Mouse (Mus musculus) adrenal gland, adult (tissue): ENCODE measurements at regions not wholly inside any gene's neighbourhood (a gene's known extent, or its start where the extent isn't known, plus 50 kb on each side); places are given as distances from the start of the nearest gene placed in this dataset.

Experiments
- DNase-seq, 2 experiments: peaks; one replicate each; pipeline ENCODE4 v3.0.0; 2022 to 2023; ENCODE audit warnings: low spot score in 1 of 2; ENCODE audit not compliant: inconsistent age in 2 of 2

DNA sequence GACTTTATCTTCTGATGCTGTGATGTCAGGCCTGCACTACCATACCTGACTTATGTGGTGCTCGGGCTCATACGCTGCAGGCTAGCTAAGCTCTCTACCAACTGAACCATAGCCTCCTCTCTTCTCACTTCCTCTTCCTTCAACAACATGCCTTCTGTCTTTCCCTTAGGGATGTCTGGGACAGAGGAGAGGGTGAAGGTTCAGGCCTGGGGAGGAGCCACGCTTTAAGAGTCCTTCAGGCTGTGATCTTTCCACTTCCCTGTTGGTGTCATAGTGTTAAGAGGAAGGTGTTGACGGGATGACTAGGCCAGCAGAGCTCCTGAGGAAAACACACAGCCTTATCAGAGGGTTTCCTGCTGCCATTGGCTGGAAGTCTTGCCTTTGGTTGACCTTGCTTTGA, 188.8 kb upstream of the Jade1 start:
- no peak for DNase-seq

DNA sequence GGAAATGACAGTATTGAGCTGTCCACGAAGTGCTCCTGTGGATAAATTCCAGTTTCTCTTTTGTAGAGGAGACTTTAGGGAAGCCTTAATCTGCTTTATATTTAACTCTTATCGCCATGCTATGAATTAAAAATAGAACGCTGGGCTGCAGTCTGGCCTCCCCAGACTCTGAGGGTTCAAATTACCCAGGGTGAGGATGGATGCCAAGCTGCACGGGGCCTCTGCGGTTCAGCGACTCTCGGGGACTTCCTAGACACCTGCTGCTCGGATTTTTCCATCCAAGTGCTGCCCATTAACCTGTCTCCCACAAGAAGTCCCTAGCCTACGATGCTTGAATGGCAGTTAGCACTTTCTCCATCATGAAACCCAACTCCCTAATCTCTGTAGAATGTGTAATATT, 189.3 kb upstream of the Jade1 start:
- DNase-seq: no peak

DNA sequence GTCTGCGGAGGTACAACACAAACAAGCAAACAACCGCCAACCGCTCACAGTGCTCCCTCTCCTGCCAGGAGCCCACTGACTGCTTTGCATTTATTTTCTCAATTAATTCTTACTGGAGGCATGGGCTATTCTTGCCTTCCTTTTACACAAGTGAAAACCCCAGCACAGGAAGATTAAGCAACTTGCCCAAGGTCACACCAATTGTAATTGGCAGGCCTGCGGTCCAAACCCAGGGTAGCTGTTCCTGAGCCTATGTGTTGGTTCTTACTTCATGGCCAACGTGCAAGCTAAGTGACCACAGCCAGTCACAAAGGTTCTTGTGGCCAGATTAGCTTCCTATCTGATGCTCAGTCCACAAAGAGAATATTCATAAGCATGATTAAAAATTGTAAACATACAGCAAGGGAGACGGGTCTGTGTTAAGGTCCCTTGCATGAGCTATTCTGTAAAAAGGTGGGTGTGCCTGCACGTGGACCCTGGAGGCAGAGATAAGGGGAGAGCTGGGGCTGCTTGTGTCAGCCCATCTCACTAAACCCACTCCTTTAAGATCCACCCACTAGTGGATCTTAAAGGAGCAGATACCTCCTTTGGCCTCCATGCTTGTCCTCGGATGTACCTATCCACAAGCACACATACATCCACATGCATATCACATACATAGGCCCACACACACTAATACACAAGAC, 190.2 kb upstream of the Jade1 start:
- peak; percentile 45 to 79 for DNase-seq

DNA sequence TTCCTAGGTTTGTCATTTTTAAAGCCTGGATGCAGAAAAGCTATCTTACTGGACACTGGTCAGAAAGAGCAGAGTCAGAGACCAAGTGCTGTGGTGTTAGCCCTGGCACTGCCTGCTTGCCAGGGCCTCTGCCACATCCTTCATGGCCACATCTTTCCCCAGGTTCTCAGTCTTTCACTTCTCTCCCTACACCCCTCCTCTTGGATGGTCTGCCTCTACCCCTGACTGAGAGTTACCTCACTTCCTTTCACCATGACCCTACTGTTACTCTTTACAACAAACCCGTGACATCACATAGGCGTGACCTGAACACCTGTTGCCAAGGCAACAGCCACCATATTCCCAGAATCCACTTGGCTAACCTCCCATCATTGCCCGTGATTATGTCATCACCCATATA, 191.6 kb upstream of the Jade1 start:
- DNase-seq: no peak

DNA sequence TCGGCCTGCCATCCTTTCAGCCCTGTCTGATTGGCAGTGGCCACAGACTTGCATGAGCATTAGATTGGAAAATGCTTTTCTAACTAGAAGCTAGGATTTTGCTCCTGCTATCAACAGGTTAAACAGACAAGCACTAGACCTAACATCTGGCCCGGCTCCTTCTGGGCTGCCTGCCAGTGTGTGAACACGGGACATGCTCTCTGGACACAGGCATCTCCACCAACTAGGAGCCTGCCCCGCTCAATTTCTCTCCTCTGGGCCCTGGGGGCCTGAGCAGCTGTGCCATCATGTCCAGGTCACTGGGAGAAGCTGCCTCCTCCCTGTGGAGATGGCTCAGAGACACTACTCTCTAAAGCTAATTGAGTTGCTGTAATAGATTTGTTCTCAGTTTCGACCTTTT, 195.3 kb upstream of the Jade1 start:
- DNase-seq: peak; percentile 42 to 59

DNA sequence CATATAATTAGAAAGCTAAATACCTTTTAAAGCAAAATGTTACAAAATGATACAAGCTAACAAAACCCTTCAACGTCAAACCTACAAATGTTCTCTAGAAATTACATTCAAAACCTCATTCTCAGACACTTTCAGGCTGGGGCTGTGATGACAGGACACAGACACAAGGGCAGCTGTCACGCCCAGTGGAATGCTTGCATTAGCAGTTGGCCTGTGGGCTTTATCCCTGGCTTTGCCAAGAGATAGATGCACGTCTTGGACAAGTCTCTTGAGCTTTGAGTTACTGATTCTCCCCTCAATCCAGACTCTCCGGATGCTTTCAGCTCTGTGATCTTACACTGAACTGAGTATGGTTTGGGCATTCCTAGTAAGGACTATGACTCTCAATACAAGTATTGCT, 196.1 kb upstream of the Jade1 start:
- DNase-seq: peak in 1 of 2 experiments; percentile 1

DNA sequence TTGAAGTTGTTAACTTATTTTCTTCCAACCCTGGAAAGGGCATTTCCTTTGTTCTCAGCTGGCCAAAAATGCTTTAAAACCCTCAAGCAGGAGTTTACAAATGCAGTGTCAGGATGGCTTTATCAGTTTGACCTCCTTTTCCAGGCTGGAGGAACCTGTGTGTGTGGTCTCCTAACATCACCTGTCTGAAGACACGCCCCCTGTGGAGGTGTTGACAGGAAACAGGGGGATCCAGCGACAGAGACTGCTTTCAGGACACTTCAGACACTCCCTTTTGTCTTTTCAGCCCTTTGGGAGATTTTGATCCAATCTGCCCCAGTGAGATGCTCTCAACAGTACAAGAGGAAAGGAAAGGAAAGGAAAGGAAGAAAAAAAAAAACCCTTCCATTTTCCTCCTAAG, 202.5 kb upstream of the Jade1 start:
- DNase-seq: no peak

DNA sequence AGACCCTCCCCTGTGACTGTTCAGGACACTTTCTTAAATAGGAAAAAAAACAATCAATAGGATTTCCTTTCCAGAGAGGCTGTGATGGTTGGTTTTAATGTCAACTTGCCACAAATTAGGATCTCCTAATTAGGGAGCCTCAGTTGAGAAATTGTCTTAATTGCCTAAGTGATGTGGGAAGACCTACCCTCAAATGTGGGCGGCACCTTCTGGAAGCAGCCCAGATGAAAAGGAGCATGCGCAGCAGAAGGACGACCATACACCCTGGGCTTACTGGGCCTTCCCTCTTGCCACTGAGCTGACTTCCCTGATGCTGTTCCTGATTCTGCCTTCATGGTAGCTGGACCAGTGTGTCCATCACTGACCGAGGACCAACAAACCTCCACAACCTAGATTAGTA, 203.7 kb upstream of the Jade1 start:
- no peak for DNase-seq

DNA sequence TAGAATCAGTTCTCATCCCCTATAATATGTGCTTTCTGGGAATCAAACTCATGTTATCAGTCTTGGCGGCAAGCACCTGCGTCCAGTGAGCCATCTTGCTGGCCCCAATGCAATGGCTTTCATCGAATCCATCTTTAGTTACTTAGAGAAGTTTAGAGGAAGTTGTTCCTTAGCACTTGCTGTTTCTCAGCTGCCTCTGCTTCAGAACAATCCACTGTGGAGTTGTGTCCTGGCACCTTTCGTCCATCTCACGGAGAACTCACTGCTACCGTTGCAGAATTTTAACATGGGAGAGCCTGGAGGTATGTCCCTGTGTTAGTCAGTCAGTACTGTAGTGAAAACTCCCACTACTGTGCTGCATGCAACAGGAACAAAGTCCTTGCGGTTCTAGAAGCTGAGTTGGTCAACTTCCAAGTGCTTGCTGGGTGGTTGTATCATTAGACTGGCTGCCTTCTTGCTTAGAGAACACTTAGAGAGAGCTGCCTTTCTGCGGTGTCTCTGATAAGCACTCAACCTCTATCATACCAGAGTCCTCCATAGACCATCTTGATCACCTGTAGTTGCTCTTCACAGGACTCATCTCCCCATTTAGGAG, 204.3 kb upstream of the Jade1 start:
- peak in 1 of 2 experiments; percentile 62 for DNase-seq

DNA sequence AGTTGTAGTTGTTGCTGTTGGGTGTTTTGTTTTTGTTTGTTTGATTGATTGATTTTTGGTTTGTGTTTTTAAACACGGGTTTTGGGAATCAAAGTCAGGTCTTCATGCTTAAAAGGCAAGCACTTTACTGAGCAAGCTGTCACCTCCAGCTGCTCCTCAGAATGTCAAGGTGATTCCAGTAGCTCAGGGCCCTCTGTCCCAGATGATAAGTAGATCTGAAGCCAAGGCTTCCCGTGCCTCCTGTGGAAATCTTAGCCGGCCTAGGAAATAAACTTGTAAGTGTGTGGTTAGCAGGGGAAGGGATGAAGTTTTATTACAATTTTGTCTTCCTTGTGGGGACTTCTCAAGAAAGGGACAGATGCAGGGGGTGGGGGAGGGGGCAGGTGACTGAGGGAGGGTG, 205.2 kb upstream of the Jade1 start:
- peak; percentile 50 to 79 for DNase-seq

DNA sequence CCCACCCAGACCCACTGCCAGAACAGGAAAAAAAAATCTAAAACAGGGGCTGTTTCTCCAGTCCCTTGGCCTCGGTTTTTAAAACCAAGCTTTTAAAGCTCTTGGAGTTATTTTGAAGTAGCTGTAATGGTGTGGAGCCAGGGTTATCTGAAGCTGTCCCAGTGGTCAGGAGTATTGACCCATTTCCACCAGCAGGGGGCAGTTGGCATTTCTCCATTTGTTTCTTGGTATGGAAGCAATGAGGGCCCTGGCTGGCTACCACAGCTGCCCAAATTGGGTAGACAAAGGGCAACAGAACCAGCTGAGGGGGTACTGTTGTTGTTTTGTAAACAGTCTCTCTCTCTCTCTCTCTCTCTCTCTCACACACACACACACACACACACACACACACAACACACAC, 206.7 kb upstream of the Jade1 start:
- DNase-seq: peak; percentile 50 to 85

DNA sequence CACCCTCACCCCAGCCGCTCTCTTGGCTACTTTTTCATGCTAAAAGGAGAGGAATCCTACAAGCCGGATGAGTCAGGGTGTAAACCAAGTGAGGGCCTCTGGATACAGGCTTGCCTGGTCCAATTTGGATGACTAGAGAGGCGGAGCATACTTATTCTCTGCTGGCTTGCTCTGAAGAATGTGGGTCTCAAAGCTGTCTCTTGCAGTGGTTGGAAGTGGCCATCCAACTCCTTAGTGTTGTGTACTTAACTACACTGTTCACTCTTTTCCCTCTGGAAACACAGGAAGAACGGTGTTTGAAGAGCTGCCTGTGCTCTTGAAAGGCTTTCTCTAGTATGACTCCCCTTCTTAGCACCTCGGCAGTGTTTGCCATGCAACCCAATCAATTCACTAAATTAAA, 208.7 kb upstream of the Jade1 start:
- no peak for DNase-seq

DNA sequence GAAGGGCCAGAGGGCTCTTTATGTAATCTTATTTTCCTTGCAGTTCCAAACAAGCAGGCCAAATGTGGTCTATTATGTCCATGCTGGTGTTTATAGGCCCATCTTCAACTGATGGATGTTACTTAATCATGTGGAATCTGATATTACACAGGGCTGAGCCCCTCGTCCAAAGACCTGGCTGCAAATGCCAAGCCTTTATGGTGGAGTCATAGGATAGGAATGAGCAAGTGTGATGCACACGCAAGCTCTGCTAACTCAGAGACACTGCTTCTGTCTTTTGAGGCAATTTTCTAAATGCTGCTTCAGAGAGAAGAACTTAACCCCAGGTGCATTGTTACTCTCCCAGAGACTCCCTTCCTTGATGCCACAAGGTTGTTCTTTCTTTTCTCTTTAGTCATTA, 212.1 kb upstream of the Jade1 start:
- DNase-seq: no peak

DNA sequence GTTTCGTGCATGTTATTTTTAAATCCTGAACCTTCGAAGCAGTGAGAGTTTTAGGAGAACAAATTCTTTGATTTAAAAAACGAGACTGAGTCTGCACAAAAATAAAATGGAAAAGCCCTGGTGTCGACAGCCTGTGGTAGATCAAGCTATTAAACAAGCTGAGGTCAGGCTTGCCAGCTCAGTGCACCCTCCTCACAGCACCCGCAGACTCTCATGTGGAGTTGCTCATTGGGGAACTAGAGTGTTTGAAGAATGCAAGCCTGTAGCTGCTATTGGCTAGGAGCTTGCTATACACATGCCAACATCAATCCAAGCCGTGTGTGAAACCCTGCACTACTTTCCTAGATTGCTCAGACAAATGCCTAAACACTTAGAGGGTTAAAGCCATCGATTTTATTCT, 223.1 kb upstream of the Jade1 start:
- peak in 1 of 2 experiments; percentile 51 for DNase-seq

DNA sequence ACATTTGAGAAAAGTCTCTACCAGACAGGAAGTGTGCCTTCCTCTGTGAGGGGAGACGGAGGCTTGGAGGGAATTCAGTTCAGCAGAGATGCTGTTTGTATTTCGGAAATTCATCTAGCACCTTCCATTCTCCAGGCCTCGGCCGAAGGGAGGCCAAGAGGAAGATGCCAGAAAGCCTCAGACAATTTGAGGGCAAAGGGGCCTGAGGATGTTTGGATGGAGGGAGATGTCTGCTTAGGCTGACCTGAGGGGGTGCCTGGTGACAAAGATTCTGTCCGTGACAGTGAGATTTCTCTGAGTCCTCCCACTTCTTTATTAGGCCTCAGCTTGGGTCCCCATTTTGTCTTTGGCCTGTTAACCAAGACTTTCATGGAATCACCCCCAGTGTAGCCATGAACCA, 225.2 kb upstream of the Jade1 start:
- DNase-seq: no peak

DNA sequence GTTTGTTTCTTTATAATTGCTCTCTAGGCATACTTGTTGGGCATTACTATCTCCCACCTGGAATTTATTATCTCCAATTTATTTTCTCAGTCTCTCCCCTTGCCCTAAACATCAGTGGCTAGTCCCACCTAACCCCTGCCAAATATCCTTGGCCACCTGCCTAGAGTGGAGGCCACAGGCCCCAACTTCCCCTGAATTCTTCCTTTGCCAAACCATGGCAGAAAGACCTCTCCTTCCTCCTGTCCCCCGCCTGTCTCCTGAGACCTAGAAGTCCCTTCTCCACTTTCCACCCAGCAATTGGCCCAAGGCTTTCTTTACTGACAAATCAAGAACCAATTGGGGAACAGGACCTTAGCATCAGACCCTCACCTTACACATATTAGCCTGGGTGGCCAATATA, 226.7 kb upstream of the Jade1 start:
- no peak for DNase-seq

DNA sequence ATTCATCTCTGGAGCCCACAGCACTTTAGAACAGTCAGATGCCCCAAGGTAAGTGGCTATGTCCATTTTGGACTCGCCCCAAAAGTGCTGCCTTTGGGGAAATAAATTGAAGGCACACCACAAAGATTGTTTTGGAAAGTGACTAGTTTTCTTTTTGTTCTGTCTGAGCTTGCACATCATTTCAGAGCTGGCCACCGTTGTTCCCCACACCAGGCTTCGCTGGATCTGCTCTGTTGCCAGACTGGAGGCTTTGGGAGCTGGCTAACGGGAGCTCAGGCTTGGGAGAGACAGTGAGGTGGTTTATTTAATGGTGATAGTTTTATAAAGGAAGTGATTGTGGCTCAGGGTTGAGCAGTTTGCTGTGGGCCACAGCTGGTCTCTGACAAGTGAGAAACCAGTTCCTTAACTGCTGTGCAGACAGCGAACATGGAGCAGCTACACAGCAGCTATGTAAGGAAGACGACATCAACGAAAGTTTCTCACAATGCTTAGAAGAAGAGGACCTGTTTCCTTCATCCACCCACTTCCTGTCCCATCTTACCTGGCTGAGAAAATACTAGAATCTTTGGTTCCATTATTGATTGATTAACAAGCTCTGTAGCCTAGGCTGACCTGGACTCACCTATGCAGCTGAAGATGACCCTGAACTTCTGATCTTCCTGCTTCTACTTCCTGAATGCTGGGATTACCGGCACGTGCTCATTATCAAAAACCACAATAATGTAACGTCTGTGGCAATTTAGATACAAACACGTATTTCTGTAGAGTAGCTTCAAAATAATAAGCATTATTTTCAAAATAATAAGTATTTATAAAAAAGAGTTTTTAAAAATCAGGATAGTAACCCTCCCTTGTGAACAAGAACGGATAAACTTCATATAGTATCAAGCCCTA, 229.1 kb upstream of the Jade1 start:
- DNase-seq: no peak

DNA sequence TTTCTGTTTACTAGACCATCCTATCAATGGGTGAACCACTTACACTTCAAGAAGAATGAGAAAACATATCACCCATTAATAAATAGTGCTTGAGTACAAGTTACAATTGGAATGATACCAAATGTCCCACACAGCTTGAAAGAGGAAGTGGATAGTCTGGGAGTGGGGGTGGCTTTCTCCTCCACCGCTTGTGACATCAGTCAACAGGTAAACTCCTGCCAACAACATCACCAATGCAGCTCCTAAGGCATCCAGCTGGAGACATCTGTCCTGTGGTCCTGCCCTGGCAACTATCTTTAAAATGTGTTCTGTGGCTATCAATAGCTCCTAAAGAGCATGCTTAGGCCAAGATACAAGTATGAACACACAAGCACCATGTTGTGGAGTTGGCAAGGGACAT, 233.7 kb upstream of the Jade1 start:
- no peak for DNase-seq

DNA sequence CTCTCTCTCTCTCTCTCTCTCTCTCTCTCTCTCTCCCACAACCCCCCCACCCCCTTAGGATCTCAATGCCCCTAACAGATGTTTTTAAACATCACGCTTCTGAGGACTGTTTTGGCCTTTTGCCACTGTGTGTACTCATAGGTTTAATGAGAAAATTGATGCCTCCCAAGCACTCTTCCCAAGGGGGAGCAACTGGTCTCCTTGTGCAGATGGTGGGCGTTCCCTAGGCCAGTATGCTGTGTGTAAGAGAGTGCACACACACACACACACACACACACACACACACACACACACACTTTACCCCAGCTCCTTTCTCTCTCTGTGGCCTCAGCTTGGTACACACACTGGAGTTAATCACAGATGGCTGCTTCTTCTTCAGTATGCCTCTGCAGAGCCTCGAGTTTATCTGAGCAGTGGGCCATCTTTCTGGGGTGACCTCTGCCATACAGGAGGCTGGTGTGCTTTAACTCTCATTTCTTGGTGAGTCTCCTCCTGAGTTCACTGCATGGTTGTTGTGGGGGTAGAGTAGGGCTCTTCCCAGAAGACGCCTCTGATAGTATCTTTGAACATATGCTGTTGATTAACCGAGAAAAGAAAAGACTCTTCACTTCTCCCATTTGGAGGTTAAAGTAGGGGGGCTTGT, 236.2 kb upstream of the Jade1 start:
- no peak for DNase-seq

DNA sequence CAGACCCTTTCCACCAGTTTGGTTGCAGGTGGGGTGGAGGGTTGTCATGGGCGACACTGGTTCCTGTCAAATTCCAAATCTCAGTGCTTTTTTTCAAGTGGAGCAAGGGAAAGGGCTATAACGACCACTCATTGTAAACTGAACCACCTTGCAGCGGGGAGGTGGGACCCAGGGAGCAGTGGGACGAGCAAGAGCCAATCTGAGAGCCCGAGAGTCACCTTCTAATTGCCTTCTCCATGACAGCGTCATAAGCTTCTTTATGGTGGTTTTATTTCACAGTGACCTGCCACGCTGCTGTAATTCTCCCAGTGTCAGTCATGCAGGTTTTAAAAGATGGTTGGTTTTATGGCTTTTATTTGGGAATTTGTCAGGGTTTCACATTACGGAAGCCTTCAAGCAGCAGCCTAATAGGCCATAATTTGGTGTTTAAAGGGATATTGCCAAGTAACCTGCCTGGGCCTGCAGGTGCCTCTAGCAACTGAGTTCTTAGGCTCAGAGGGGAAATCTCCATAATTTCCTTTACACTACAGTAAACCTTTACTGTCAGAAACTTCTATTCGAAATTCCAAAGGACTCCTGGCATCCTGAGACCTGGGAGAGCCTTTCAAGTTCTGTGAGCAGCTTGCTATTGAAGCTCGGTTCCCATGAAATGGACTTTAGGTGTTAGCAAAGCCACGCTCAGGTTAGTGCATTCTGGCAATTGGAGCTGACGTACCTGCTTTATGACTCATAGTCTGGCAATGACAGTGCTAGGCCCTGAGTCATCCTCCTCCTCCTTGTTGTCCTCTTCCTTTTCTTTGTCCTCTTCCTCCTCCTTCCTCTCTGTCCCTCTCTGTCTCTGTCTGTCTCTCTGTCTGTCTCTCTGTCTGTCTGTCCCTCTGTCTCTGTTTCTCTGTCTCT, 235.6 kb upstream of the Pgrmc2 start:
- peak; percentile 25 to 67 for DNase-seq

DNA sequence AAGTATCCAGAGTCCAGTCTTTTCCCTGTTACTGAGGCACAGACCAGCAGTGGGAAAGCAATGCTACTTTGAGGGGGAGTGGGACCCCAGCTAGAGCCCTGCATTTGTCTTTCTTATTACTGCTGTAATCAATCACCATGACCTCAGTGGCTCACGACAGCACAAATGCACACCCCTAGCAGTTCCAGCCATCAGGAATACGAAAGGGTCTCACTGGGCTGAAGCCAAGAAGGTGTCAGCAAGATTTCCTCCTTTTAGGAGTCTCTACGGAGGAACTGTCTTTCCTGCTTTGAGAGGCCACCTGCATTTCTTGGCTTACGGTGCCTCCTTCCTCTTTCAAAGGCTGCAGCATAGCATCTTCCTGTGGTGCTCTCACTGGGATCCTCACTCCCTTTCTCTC, 234.3 kb upstream of the Pgrmc2 start:
- DNase-seq: no peak
